Mouse (Mus musculus): ENCODE measurements at regions not wholly inside any gene's neighbourhood (a gene's known extent, or its start where the extent isn't known, plus 50 kb on each side); places are given as distances from the start of the nearest gene placed in this dataset.

- intact Hi-C loops (cut with DNase I) = no loop called here
- DNase-seq (ENCODE audit: low spot score in 2 of 2) = no peak
These were observed 531.6 kb upstream of the C030005K15Rik start for GRCm38 (mm10) chr10:98257980-98258707.

GRCm38 (mm10) chr10:98259283-98259682 lies 532.7 kb upstream of the C030005K15Rik start:
- DNase-seq (ENCODE audit: low spot score in 2 of 2) = no peak
- intact Hi-C loops (cut with DNase I) = no loop called here

GRCm38 (mm10) chr10:98268511-98268910 lies 542.0 kb upstream of the C030005K15Rik start:
- intact Hi-C loops (cut with DNase I) = no loop called here
- DNase-seq (ENCODE audit: low spot score in 2 of 2) = no peak

GRCm38 (mm10) chr10:98291617-98292016 lies 565.1 kb upstream of the C030005K15Rik start:
- no peak for DNase-seq (ENCODE audit: low spot score in 2 of 2)
- intact Hi-C loops (cut with DNase I) = no loop called here

- DNase-seq (ENCODE audit: low spot score in 2 of 2) = no peak
- intact Hi-C loops (cut with DNase I) = no loop called here
These were observed 565.6 kb upstream of the C030005K15Rik start for GRCm38 (mm10) chr10:98292140-98292539.

GRCm38 (mm10) chr10:98305667-98306066 lies 579.1 kb upstream of the C030005K15Rik start:
- intact Hi-C loops (cut with DNase I) = no loop called here
- DNase-seq (ENCODE audit: low spot score in 2 of 2) = no peak

GRCm38 (mm10) chr10:98309667-98310066 lies 583.1 kb upstream of the C030005K15Rik start:
- intact Hi-C loops (cut with DNase I) = no loop called here
- no peak for DNase-seq (ENCODE audit: low spot score in 2 of 2)

- no peak for DNase-seq (ENCODE audit: low spot score in 2 of 2)
These were observed 584.8 kb upstream of the C030005K15Rik start for GRCm38 (mm10) chr10:98311403-98311802.

GRCm38 (mm10) chr10:98318416-98318815 lies 591.9 kb upstream of the C030005K15Rik start:
- DNase-seq (ENCODE audit: low spot score in 2 of 2) = no peak
- intact Hi-C loops (cut with DNase I) = no loop called here

More at GRCm38 (mm10) chr10:98311403-98311802, 584.8 kb upstream of the C030005K15Rik start:
- intact Hi-C loops (cut with DNase I) = no loop called here

GRCm38 (mm10) chr10:98323846-98324245 lies 590.4 kb upstream of the Atp2b1 start:
- DNase-seq (ENCODE audit: low spot score in 2 of 2) = no peak
- intact Hi-C loops (cut with DNase I) = no loop called here

- no peak for DNase-seq (ENCODE audit: low spot score in 2 of 2)
- intact Hi-C loops (cut with DNase I) = no loop called here
These were observed 589.6 kb upstream of the Atp2b1 start for GRCm38 (mm10) chr10:98324591-98324990.

GRCm38 (mm10) chr10:98325720-98326119 lies 588.5 kb upstream of the Atp2b1 start:
- intact Hi-C loops (cut with DNase I) = no loop called here
- no peak for DNase-seq (ENCODE audit: low spot score in 2 of 2)

- intact Hi-C loops (cut with DNase I) = no loop called here
- DNase-seq (ENCODE audit: low spot score in 2 of 2) = no peak
These were observed 581.5 kb upstream of the Atp2b1 start for GRCm38 (mm10) chr10:98332682-98333081.

- DNase-seq (ENCODE audit: low spot score in 2 of 2) = no peak
- intact Hi-C loops (cut with DNase I) = no loop called here
These were observed 580.7 kb upstream of the Atp2b1 start for GRCm38 (mm10) chr10:98333411-98334067.

- peak in 1 of 2 experiments; percentile 15 for DNase-seq (ENCODE audit: low spot score in 2 of 2)
- intact Hi-C loops (cut with DNase I) = no loop called here
These were observed 570.4 kb upstream of the Atp2b1 start for GRCm38 (mm10) chr10:98343827-98344226.

GRCm38 (mm10) chr10:98349466-98349865 lies 564.7 kb upstream of the Atp2b1 start:
- intact Hi-C loops (cut with DNase I) = no loop called here
- DNase-seq (ENCODE audit: low spot score in 2 of 2) = peak; percentile 29 to 30

- DNase-seq (ENCODE audit: low spot score in 2 of 2) = no peak
- intact Hi-C loops (cut with DNase I) = no loop called here
These were observed 563.8 kb upstream of the Atp2b1 start for GRCm38 (mm10) chr10:98350318-98350926.

- no peak for DNase-seq (ENCODE audit: low spot score in 2 of 2)
- intact Hi-C loops (cut with DNase I) = no loop called here
These were observed 562.1 kb upstream of the Atp2b1 start for GRCm38 (mm10) chr10:98352061-98352460.

GRCm38 (mm10) chr10:98354486-98354885 lies 559.7 kb upstream of the Atp2b1 start:
- intact Hi-C loops (cut with DNase I) = no loop called here
- no peak for DNase-seq (ENCODE audit: low spot score in 2 of 2)

- intact Hi-C loops (cut with DNase I) = no loop called here
- DNase-seq (ENCODE audit: low spot score in 2 of 2) = no peak
These were observed 549.6 kb upstream of the Atp2b1 start for GRCm38 (mm10) chr10:98364604-98365003.

- no peak for DNase-seq (ENCODE audit: low spot score in 2 of 2)
These were observed 541.6 kb upstream of the Atp2b1 start for GRCm38 (mm10) chr10:98372561-98372960.

More at GRCm38 (mm10) chr10:98372561-98372960, 541.6 kb upstream of the Atp2b1 start:
- intact Hi-C loops (cut with DNase I) = no loop called here

All from left cerebral cortex, postnatal 36 days (tissue).